Mouse (Mus musculus) bone marrow, adult 2 months (tissue): ENCODE results near the gene Cdc42se2. TPM values are rescaled to one million over a fixed set of nuclear protein-coding genes. Genes with fewer than 3 reads are reported as not detected.

ENCODE experiments used
- H3K27ac ChIP-seq: fragments of 200-500 bp; 2 replicates; pipeline ENCODE4 v1.5.1; 2012; ENCODE audit warnings: low read depth, mild to moderate bottlenecking, control low read depth, inconsistent platforms, low read length; ENCODE audit not compliant: control insufficient read depth, poor library complexity, insufficient read depth
- H3K4me1 ChIP-seq: fragments of 200-500 bp; 2 replicates; pipeline ENCODE4 v1.6.1; 2011; ENCODE audit warnings: low read length; ENCODE audit not compliant: control insufficient read depth, insufficient read depth
- H3K4me3 ChIP-seq: fragments of 200-500 bp; replicated peaks from 2 replicates; pipeline ENCODE3; 2011; ENCODE audit warnings: mild to moderate bottlenecking, low read depth, low read length, control low read depth; ENCODE audit not compliant: control insufficient read depth
- CTCF ChIP-seq: fragments of 200-500 bp; IDR thresholded peaks from 2 replicates; pipeline ENCODE4 v1.5.1; 2011; ENCODE audit warnings: low read length, control low read depth; ENCODE audit not compliant: control insufficient read depth, insufficient read depth
- POLR2A ChIP-seq: fragments of 200-500 bp; IDR thresholded peaks from 2 replicates; pipeline ENCODE4 v1.6.1; 2011; ENCODE audit warnings: low read depth, mild to moderate bottlenecking, control low read depth, low read length, borderline replicate concordance; ENCODE audit not compliant: control insufficient read depth
- WGBS: fragments of 180-500 bp; shearing (Covaris S2); methylation state at CpG from one replicate; pipeline ENCODE4 v1.1.7; 2018; 5-methylcytosine and 5-hydroxymethylcytosine counted together
- polyA plus RNA-seq: library from polyadenylated mRNA; stranded (reverse); fragments of >200 nt; gene quantifications from 2 replicates; pipeline ENCODE4 v1.2.4, GENCODE M21; 2011; ENCODE audit warnings: low replicate concordance; ENCODE audit not compliant: missing spikeins, insufficient read depth, insufficient read length

Cdc42se2 gene
- polyA plus RNA-seq, 1 experiment = 17.9 TPM

GRCm38 (mm10) chr11:54718601-54719000 is 68.9 kb downstream of the Cdc42se2 start:
- no peak for TF ChIP-seq POLR2A
- TF ChIP-seq CTCF = no peak
- WGBS = 82% methylated on average over 3 of the region's 3 CpGs
- no peaks in the 10 kb centered on the region for H3K4me1 ChIP-seq
- no peak overlapping the region for H3K27ac ChIP-seq
- H3K4me3 ChIP-seq = no peak overlapping the region

- 89% methylated on average over 3 of the region's 3 CpGs for WGBS
- Histone ChIP-seq H3K4me3 (no peak overlapping the region), H3K27ac (no peak overlapping the region), H3K4me1 (no peaks in the 10 kb centered on the region)
- no peak for TF ChIP-seq CTCF
- TF ChIP-seq POLR2A = no peak
These were observed 69.6 kb downstream of the Cdc42se2 start for GRCm38 (mm10) chr11:54717893-54718292.

GRCm38 (mm10) chr11:54712849-54713248 is 74.6 kb downstream of the Cdc42se2 start:
- no peaks in the 10 kb centered on the region for H3K4me1 ChIP-seq
- H3K27ac ChIP-seq = no peak overlapping the region
- no peak overlapping the region for H3K4me3 ChIP-seq
- TF ChIP-seq CTCF (no peak), POLR2A (no peak)
- WGBS = 71% methylated on average over 2 of the region's 2 CpGs

GRCm38 (mm10) chr11:54710512-54711293 is 76.8 kb downstream of the Cdc42se2 start:
- Histone ChIP-seq H3K4me1 (no peaks in the 10 kb centered on the region), H3K4me3 (no peak overlapping the region), H3K27ac (no peak overlapping the region)
- no peak for TF ChIP-seq POLR2A
- TF ChIP-seq CTCF = no peak
- 61% methylated on average over 4 of the region's 4 CpGs for WGBS

GRCm38 (mm10) chr11:54709645-54710044 is 77.8 kb downstream of the Cdc42se2 start:
- 49% methylated on average over 2 of the region's 2 CpGs for WGBS
- Histone ChIP-seq H3K4me3 (no peak overlapping the region), H3K4me1 (no peaks in the 10 kb centered on the region), H3K27ac (no peak overlapping the region)
- TF ChIP-seq CTCF (no peak), POLR2A (no peak)

GRCm38 (mm10) chr11:54708153-54708552 is 79.3 kb downstream of the Cdc42se2 start:
- Histone ChIP-seq H3K4me1 (no peaks in the 10 kb centered on the region; the same call in 1 of the 2 replicates), H3K4me3 (no peak overlapping the region), H3K27ac (no peak overlapping the region)
- TF ChIP-seq CTCF (no peak), POLR2A (no peak)
- 67% methylated on average over 2 of the region's 2 CpGs for WGBS

GRCm38 (mm10) chr11:54703306-54703705 is 84.2 kb downstream of the Cdc42se2 start:
- TF ChIP-seq CTCF (peak; percentile 45), POLR2A (no peak)
- H3K27ac ChIP-seq = no peak overlapping the region
- no peaks in the 10 kb centered on the region; the same call in 1 of the 2 replicates for H3K4me1 ChIP-seq
- H3K4me3 ChIP-seq = no peak overlapping the region
- WGBS = 30% methylated on average over 4 of the region's 4 CpGs

- 64% methylated on average over 8 of the region's 8 CpGs for WGBS
- H3K4me1 ChIP-seq = no peaks in the 10 kb centered on the region; the same call in 1 of the 2 replicates
- TF ChIP-seq CTCF (no peak), POLR2A (no peak)
- H3K27ac ChIP-seq = no peak overlapping the region
- H3K4me3 ChIP-seq = no peak overlapping the region
These were observed 85.6 kb downstream of the Cdc42se2 start for GRCm38 (mm10) chr11:54701848-54702247.
